Mouse (Mus musculus): ENCODE measurements around the gene Dmtf1. TPM values are rescaled to one million over a fixed set of nuclear protein-coding genes. Genes with fewer than 3 reads are reported as not detected.
A peak's percentile ranks its signal among the peaks of the same experiment; 100 is the strongest.
"Not testable (repeated sequence)": the region's sequence is repeated elsewhere in the genome, so short reads cannot be mapped to it uniquely, and the experiment has no call there.

Gene Dmtf1
- total RNA-seq (2021) = 10 to 100 TPM; 55.9 to 64.2 TPM
- long read RNA-seq, experiment 1, transcript Dmtf1-201 (18 exons, 3,806 nt) = major isoform, 17 of 41 reads
- long read RNA-seq, experiment 1, transcript Dmtf1-202 (17 exons, 3,498 nt) = minor isoform, 5 of 41 reads
- long read RNA-seq, experiment 1, partial matches to known transcripts = 4 of 41 reads
- long read RNA-seq, experiment 1, other reads (novel, unspliced or antisense) = 14 of 41 reads
- long read RNA-seq, experiment 2, transcript Dmtf1-201 (18 exons, 3,806 nt) = major isoform, 25 of 76 reads
- long read RNA-seq, experiment 2, transcript Dmtf1-202 (17 exons, 3,498 nt) = minor isoform, 20 of 76 reads
- long read RNA-seq, experiment 2, partial matches to known transcripts = 7 of 76 reads
- long read RNA-seq, experiment 2, other reads (novel, unspliced or antisense) = 23 of 76 reads

GRCm38 (mm10) chr5:9161456-9162041, at the start of gene Dmtf1:
Gene Dmtf1 (minus strand): TSS chr5:9161776.
- DNase-seq (ENCODE audit: low spot score in 2 of 2) = peak; percentile 91 to 92
- H3K27ac ChIP-seq = peak within 1 kb of the TSS; percentile 98
- H3K4me3 ChIP-seq = peak within 1 kb of the TSS; percentile 83
- no peak for TF ChIP-seq CTCF (conservative IDR thresholded peaks at IDR 0.05)

GRCm38 (mm10) chr5:9186467-9186866, 24.9 kb upstream of the Dmtf1 start:
- no peak overlapping the region for H3K27ac ChIP-seq
- no peak for DNase-seq (ENCODE audit: low spot score in 2 of 2)
- H3K4me3 ChIP-seq = no peak overlapping the region
- TF ChIP-seq CTCF (conservative IDR thresholded peaks at IDR 0.05) = no peak

DNA sequence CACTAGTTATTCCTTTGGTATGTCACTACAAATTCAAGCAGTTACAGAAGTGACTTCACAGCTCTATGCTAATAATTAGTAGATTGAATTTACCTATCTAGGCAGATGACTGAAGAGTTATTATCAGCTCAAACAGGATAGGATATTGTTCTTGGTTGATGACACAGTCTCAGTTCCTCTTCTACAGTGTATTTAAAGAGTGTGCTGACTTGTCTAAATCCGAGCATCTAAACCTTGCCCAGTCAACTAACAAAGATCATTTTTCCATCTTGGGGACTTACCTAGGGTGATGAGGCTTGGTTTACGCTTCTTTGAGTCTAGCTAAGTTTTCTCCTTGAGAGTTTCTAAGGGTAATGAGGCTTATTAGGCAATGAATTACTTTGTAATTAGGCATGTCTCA, 11.7 kb upstream of the Dmtf1 start:
- Histone ChIP-seq H3K4me3 (no peak overlapping the region), H3K27ac (no peak overlapping the region)
- DNase-seq (ENCODE audit: low spot score in 2 of 2) = no peak
- no peak for TF ChIP-seq CTCF (conservative IDR thresholded peaks at IDR 0.05)

DNA sequence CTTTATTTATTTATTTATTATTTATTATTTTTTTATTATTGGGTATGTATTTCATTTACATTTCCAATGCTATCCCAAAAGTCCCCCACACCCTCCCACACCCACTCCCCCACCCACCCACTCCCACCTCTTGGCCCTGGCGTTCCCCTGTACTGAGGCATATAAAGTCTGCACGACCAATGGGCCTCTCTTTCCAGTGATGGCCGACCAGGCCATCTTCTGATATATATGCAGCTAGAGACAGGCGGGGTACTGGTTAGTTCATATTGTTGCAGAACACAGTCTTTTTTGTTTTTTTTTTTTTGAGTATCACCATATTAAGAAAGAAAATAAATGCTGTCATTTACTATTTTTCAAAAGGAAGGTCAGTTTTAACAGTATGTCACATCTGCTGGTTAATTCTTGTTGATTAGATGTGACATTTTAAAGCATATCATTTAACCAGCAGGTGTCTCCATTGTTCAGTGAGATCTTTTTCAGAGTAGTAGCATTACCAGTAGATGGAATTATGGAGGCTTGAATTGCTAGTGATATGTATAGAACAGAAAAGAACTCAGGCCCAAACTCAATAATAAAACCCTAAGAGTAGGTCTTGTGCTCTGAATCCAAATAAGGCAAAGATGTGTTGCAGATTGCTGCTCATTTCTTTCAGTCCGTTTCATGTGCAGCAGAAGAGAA, 7.9 kb upstream of the Dmtf1 start:
- H3K4me3 ChIP-seq, H3K27ac ChIP-seq: not testable (repeated sequence)
- TF ChIP-seq CTCF (conservative IDR thresholded peaks at IDR 0.05) = peak; percentile 79
- DNase-seq (ENCODE audit: low spot score in 2 of 2) = peak in 1 of 2 experiments; percentile 23

GRCm38 (mm10) chr5:9166366-9166765, 4.8 kb upstream of the Dmtf1 start:
- no peak for DNase-seq (ENCODE audit: low spot score in 2 of 2)
- no peak for TF ChIP-seq CTCF (conservative IDR thresholded peaks at IDR 0.05)
- H3K4me3 ChIP-seq = no peak overlapping the region

DNA sequence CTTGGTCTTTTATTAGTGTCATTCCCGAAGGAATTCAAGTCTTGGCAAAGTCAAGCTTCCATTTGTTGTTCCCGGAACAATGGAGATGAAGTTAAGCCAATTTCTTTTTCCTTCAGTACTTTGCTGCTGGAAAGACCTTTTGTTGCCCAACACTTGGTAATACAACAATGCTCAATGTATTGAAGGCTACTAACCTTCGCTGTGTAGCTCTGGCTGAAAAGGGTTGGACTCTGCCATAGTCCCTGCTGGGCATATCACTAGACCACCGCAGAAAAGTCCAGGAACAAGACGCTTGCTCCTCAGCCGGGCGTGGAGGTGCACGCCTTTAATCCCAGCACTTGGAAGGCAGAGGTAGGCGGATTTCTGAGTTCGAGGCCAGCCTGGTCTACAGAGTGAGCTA, 3.6 kb upstream of the Dmtf1 start:
- H3K27ac ChIP-seq; DNase-seq (ENCODE audit: low spot score in 2 of 2); H3K4me3 ChIP-seq: not testable (repeated sequence)

More at GRCm38 (mm10) chr5:9166366-9166765, 4.8 kb upstream of the Dmtf1 start:
- H3K27ac ChIP-seq = no peak overlapping the region

GRCm38 (mm10) chr5:9163411-9163810, 1.8 kb upstream of the Dmtf1 start:
- DNase-seq (ENCODE audit: low spot score in 2 of 2) = no peak
- H3K4me3 ChIP-seq = no peak overlapping the region
- TF ChIP-seq CTCF (conservative IDR thresholded peaks at IDR 0.05) = no peak
- no peak overlapping the region for H3K27ac ChIP-seq

DNA sequence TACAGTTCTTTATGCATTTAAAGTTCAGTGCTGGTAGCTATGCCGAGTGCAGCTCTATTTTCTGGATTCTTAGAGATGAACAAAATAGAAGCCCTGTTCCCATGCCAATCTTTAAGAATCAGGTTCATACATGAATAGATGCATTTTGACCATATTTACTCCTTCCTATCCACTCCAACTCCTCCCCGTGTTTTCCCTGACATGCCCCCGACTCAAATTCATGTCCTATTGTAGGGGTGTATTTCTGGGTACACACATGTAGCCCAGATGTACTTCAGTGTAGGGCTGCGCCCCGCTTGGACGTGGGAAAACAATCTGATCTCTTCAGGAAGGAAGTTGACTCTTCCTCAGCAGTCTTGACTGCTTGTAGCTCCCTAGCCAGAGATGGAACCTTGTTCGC, 512 bp upstream of the Dmtf1 start:
- no peak for TF ChIP-seq CTCF (conservative IDR thresholded peaks at IDR 0.05)
- DNase-seq (ENCODE audit: low spot score in 2 of 2) = no peak
- peak overlapping the region; percentile 83 for H3K4me3 ChIP-seq

GRCm38 (mm10) chr5:9160831-9161455, 633 bp downstream of the Dmtf1 start:
- peak overlapping the region; percentile 83 for H3K4me3 ChIP-seq
- DNase-seq (ENCODE audit: low spot score in 2 of 2) = peak; percentile 10 to 12
- H3K27ac ChIP-seq = peak overlapping the region; percentile 98
- no peak for TF ChIP-seq CTCF (conservative IDR thresholded peaks at IDR 0.05)

More for the DNA sequence above, 512 bp upstream of the Dmtf1 start:
- peak overlapping the region; percentile 98 for H3K27ac ChIP-seq

DNA sequence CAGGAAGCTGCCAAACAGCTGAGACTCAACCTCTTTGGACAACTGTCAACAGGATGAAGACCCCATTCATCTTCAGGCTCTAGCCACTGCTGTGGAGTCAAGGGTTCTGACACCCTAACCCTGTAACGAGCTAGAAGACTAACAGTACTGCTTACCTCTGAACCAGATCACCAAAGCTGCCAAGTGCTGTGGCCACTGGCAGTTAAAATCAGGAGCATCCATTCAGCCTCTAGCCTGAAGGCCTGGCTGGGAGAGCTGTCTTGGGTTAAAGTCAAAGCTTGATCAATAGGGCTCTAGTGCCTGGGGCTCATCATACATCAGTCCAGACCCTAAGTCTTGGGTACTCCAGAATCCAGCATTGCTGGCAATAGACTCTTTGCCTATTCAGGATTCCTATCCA, 4.2 kb downstream of the Dmtf1 start:
- no peak for DNase-seq (ENCODE audit: low spot score in 2 of 2)
- Histone ChIP-seq H3K4me3 (no peak overlapping the region), H3K27ac (no peak overlapping the region)
- TF ChIP-seq CTCF (conservative IDR thresholded peaks at IDR 0.05) = no peak

DNA sequence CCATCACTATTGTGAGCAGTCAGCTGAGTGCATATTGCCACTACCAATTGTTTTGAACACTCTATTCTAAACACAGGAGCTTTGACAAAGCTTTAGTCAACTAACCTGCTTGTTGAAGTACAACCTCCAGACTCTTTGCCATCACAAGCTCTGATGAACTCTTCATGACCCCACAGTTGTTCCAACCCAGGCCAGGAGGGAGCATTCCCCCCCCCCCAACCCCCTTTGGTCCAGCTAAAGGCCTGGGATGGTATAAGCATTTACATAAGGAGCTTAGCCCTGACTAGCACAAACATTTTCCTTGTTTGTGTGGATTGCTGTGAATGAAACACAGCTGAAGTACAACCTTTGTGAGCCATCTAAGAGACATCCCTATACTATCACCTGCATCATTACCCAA, 4.8 kb downstream of the Dmtf1 start:
- TF ChIP-seq CTCF (conservative IDR thresholded peaks at IDR 0.05) = no peak
- no peak overlapping the region for H3K4me3 ChIP-seq

GRCm38 (mm10) chr5:9149273-9149850, 12.2 kb downstream of the Dmtf1 start:
- DNase-seq (ENCODE audit: low spot score in 2 of 2) = no peak
- no peak overlapping the region for H3K4me3 ChIP-seq
- no peak for TF ChIP-seq CTCF (conservative IDR thresholded peaks at IDR 0.05)
- no peak overlapping the region for H3K27ac ChIP-seq

More for the DNA sequence above, 4.8 kb downstream of the Dmtf1 start:
- no peak for DNase-seq (ENCODE audit: low spot score in 2 of 2)
- no peak overlapping the region for H3K27ac ChIP-seq
